Mouse (Mus musculus): ENCODE measurements at regions not wholly inside any gene's neighbourhood (a gene's known extent, or its start where the extent isn't known, plus 50 kb on each side); places are given as distances from the start of the nearest gene placed in this dataset.

DNA sequence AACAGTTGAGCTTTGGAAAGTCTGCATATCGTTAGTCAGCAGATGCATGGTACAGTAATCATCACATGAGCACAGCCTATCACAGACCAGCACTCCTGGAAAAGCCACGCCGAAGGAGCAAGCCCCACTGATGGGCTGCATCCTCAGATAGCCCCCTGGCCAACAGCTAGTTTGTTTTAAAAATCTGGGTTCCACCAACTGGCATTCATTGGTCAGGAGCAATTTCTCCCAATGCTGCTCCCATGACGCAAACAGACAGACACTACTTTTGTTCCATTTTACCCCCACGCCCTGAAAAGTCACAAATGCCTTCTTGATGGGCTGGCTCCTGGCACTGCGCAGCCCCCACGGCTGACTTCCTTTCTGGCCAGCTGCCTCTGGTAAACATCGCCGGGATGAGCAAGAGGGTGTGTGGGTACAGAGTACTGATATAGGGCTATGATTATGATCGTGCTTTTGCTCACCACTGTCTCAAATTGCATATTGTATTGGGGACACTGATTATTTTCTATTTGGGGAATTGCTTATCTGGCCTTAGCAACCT lies 95.0 kb upstream of the Egflam start:
- TF ChIP-seq CTCF (IDR thresholded peaks at IDR 0.05; ENCODE audit: control insufficient read depth, insufficient read depth, low read length) (no peak), POLR2A (IDR thresholded peaks at IDR 0.05; ENCODE audit: borderline replicate concordance, control insufficient read depth, low read depth, low read length) (no peak)

Data from bone marrow, adult 2 months (tissue).